Mouse (Mus musculus) limb, embryonic 10.5 days (tissue): Measurements from ENCODE around the gene Gm10065. TPM values are rescaled to one million over a fixed set of nuclear protein-coding genes. Genes with fewer than 3 reads are reported as not detected.
"Not testable (repeated sequence)": the region's sequence is repeated elsewhere in the genome, so short reads cannot be mapped to it uniquely, and the experiment has no call there.

Source experiments
- DNase-seq: peaks from one replicate; pipeline ENCODE4 v3.0.0-alpha.2; 2017; ENCODE audit warnings: low spot score
- H3K27ac ChIP-seq: fragments of 300-500 bp; sonication (generic); 2 replicates; pipeline ENCODE4 v1.5.1; 2016; ENCODE audit warnings: mild to moderate bottlenecking
- H3K27me3 ChIP-seq: fragments of 300-500 bp; sonication (generic); 2 replicates; pipeline ENCODE4 v1.6.1; 2016; ENCODE audit warnings: low read depth, mild to moderate bottlenecking; ENCODE audit not compliant: poor library complexity, severe bottlenecking
- H3K36me3 ChIP-seq: fragments of 300-500 bp; sonication (generic); 2 replicates; pipeline ENCODE4 v1.6.1; 2016; ENCODE audit warnings: mild to moderate bottlenecking, moderate library complexity
- H3K4me1 ChIP-seq: fragments of 300-500 bp; sonication (generic); 2 replicates; pipeline ENCODE4 v1.6.1; 2016
- H3K4me3 ChIP-seq: fragments of 300-500 bp; sonication (generic); 2 replicates; pipeline ENCODE4 v1.5.1; 2016; ENCODE audit warnings: mild to moderate bottlenecking, moderate library complexity
- H3K9me3 ChIP-seq: fragments of 300-500 bp; sonication (generic); replicated peaks from 2 replicates; pipeline ENCODE4 v1.6.1; 2016; ENCODE audit warnings: mild to moderate bottlenecking
- WGBS: fragments of 180-500 bp; shearing (Covaris S2); methylation state at CpG from one replicate; pipeline ENCODE4 v1.1.7; 2016; 5-methylcytosine and 5-hydroxymethylcytosine counted together
- polyA plus RNA-seq: library from polyadenylated mRNA; unstranded; fragments of >200 nt; fragmentation: Nextera tagmentation; extraction: Ambion mirVana; gene quantifications from 2 replicates; pipeline ENCODE4 v1.2.1, GENCODE M21; 2016

Gene Gm10065
- not detected in 2 replicates for polyA plus RNA-seq

DNA sequence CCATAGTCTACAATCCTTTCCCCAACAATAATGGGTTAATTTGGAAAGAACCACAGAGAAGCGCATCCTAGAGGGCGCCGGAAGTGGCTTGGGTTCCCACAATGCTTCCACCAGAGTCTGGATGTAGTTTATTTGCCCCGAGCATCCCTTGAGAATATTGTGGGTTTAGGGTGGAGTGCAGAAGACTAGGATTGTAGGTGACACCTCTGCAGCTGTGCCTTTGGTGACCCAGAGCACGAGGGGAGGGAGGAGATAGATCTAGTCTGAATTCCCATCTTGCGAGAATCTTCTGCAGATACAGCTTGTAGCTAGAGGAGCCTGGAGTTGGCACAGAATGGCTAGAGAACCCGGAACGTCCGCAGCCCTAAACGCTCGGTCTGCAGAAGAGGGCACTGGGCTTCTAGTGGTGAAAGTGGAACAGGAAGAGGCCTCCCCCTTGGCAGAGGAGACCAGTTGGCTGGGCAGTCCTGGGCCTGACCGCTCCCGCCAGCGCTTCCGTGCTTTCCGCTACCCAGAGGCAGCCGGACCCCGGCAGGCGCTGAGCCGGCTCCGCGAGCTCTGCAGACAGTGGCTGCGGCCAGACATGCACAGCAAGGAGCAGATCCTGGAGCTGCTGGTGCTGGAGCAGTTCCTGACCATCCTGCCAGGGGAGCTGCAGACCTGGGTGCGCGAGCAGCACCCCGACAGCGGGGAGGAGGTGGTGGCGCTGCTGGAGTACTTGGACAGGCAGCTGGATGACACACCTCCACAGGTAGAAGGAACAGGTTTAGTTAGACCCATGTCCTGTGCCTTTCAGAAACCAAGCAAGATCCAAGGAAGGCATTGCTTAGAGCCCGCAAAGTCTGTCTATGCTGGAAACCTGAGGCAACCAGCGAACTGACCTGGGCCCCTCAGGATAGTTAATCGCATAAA, at the start of gene Gm10065, which contains the start of gene Zkscan4:
TSS of gene Gm10065 (minus strand) at position 683 of the 912 bp plus-strand sequence.
TSS of gene Zkscan4 (plus strand) at position 149 of the 912 bp plus-strand sequence.
- not testable (repeated sequence) for H3K36me3 ChIP-seq, H3K4me1 ChIP-seq, H3K9me3 ChIP-seq, H3K27me3 ChIP-seq
- DNase-seq, result peak; percentile 66
- WGBS, result 4% methylated on average over 31 of the region's 31 CpGs
- Histone ChIP-seq H3K27ac (peak within 1 kb of the TSS; percentile 70), H3K4me3 (peak within 1 kb of the TSS; percentile 56)

DNA sequence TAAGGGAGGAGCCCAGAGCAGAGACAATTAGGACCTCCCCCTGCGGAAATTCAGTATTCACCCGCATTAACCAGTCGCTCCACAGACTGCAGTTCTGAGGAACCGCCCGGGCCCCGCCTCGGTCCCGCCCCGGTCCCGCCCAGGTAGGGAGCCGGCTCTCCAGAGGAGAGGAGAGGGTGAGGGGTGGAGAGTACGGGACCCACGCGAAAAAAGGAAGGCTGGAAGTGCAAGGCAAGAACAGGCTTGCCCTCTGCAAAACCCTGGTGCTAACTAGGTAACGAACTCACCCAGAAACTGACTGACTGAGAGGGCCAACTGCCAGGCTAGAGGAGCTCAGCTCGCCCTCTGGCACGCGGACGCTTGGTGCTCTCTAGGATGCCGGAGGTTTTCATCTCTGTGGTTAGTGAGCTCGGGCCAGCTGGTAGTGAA, 27.0 kb upstream of the Gm10065 start:
- Histone ChIP-seq H3K27ac (peak overlapping the region; percentile 90), H3K27me3 (no peaks in the 10 kb centered on the region), H3K9me3 (no peaks in the 10 kb centered on the region), H3K36me3 (no peaks in the 10 kb centered on the region), H3K4me1 (peaks cover 7% of the 10 kb centered on the region; the same call in 1 of the 2 replicates), H3K4me3 (peak overlapping the region; percentile 67)
- peak; percentile 86 for DNase-seq
- under 1% methylated on average over 21 of the region's 21 CpGs for WGBS

DNA sequence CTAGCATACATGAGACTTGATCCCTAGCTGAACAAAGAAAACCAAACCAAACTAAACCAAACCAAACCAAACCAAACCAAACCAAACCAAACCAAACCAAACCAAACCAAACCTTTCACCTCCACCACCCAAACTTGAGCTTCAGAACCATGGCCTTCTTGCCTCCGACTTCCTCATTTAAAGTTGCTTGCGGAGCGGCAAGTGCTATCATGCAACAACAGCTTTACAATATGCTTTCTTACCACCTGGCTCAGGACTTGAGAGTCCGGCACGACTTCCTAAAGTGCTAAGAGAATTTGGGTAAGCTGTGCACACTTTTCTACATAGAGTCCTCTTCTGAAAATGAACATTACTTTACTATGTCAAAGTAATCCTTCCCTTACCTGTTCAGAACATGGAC, 23.1 kb upstream of the Gm10065 start:
- no peaks in the 10 kb centered on the region for H3K36me3 ChIP-seq
- no peak for DNase-seq
- H3K4me1 ChIP-seq, result peaks cover 7% of the 10 kb centered on the region; the same call in 1 of the 2 replicates
- WGBS, result 88% methylated on average over 5 of the region's 5 CpGs
- H3K4me3 ChIP-seq, result no peak overlapping the region
- no peaks in the 10 kb centered on the region for H3K27me3 ChIP-seq
- H3K27ac ChIP-seq, result no peak overlapping the region
- no peaks in the 10 kb centered on the region for H3K9me3 ChIP-seq

DNA sequence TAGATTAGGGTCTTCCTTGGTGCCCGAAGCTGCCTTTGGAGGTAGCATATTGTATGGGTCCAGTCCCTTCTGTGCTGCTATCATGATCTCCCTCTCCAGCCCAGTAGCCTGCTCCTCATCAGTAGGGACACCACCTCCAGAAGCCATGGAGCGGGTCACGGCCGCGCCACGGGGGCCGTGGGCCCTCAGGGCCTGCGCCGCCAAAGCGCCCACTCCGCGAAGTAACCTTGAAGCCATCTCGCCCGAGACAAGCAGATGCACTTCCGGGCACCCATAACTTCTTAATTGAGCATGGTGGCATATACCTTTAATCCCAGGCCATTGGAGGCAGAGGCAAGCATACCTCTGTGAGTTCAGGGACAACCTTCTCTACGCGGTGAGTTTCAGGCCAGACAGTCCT, 21.9 kb upstream of the Gm10065 start, which contains the start of gene Gm11273:
TSS of gene Gm11273 (minus strand) at position 237 of the 400 bp plus-strand sequence.
- H3K27me3 ChIP-seq, H3K36me3 ChIP-seq, H3K4me3 ChIP-seq, H3K4me1 ChIP-seq, H3K27ac ChIP-seq, H3K9me3 ChIP-seq, DNase-seq: not testable (repeated sequence)
- 95% methylated on average over 17 of the region's 17 CpGs for WGBS

DNA sequence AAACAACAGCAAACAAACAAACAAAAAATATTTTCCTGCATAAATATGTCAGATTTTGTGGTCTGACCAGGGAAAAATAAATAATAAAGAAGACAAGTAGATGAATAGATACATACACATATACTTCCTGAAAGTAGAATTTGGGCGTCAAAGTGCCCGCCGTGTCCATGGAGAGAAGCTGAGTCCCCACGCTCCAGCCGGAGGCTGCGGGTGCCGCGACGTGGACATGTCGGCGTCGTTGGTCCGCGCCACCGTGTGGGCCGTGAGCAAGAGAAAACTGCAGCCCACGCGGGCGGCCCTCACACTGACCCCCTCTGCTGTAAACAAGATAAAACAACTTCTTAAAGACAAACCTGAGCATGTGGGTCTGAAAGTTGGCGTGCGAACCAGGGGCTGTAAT, 15.8 kb upstream of the Gm10065 start, which contains the start of gene AK157302:
TSS of gene AK157302 (plus strand) at position 144 of the 400 bp plus-strand sequence.
- Histone ChIP-seq H3K4me1 (no peaks in the 10 kb centered on the region), H3K27me3 (no peaks in the 10 kb centered on the region), H3K9me3 (no peaks in the 10 kb centered on the region), H3K4me3 (no peak within 1 kb of the TSS), H3K36me3 (no peaks in the 10 kb centered on the region), H3K27ac (no peak within 1 kb of the TSS)
- DNase-seq, result no peak
- WGBS, result 94% methylated on average over 21 of the region's 21 CpGs

DNA sequence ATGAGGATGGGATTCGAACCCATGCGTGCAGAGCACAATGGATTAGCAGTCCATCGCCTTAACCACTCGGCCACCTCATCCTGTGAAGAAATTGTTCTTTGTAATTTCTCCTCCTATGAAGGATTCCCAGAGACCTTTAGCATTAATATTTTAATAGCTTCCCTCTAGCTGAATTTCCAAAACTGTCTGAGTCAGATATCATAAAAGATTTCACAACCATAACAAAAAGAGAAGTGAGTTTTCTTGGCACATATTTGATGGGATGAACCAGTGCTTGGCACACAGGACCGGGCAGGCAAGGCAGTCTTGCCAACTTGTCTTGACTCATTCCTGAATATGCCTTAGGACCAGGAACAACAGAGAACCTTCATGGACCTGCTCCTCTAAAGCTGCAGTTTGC, 13.6 kb upstream of the Gm10065 start:
- DNase-seq, result no peak
- H3K27ac ChIP-seq, result no peak overlapping the region
- no peaks in the 10 kb centered on the region for H3K9me3 ChIP-seq
- H3K36me3 ChIP-seq, result no peaks in the 10 kb centered on the region
- H3K4me1 ChIP-seq, result no peaks in the 10 kb centered on the region
- no peaks in the 10 kb centered on the region for H3K27me3 ChIP-seq
- WGBS, result 95% methylated on average over 5 of the region's 5 CpGs
- H3K4me3 ChIP-seq, result no peak overlapping the region

DNA sequence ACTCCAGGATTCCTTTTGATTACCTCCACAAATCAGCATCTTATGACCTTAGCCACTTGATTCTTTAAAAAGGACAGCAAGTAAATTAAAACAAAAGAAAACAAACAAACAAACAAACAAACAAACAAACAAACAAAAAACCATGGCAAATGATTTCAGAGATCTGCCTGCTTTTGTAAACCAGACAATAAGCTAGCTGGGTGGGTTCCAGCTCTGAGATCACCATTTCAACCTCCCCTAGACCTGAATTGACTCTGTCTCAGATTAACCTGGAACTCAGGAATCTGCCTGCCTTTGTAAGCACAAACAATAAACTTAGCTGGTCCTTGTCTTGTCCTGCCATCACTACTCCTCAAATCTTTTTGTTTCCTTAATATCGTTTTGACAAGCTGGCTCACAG, 7.6 kb upstream of the Gm10065 start:
- no peaks in the 10 kb centered on the region for H3K9me3 ChIP-seq
- no peaks in the 10 kb centered on the region for H3K27me3 ChIP-seq
- no peak overlapping the region for H3K4me3 ChIP-seq
- no peak for DNase-seq
- H3K36me3 ChIP-seq, result peaks cover 6% of the 10 kb centered on the region; the same call in 1 of the 2 replicates
- no peak overlapping the region for H3K27ac ChIP-seq
- 91% methylated on average over 1 of the region's 1 CpGs for WGBS
- no peaks in the 10 kb centered on the region for H3K4me1 ChIP-seq

DNA sequence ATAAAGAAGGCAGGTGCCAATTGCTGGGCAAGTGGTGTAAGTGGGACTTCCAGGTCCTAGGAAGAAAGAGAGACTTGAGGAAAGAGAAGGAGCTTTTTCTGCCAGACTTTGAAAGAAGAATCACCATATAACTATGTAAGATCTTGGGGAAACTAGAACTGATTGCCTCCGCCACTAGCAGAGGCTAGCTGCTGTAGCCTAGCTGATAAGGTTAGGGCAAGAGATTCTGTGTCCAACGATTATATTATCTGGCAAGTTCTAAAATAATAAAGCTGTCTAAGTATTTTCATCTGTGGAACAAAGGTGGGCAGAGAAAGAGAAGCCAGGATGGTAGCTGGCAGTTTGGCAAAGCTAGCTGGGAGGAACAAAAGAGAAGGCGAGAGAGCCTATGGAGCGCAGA, 6.8 kb downstream of the Gm10065 start:
- no peak for DNase-seq
- no peaks in the 10 kb centered on the region for H3K9me3 ChIP-seq
- 41% methylated on average over 4 of the region's 4 CpGs for WGBS
- no peak overlapping the region for H3K4me3 ChIP-seq
- H3K36me3 ChIP-seq, result no peaks in the 10 kb centered on the region
- peaks cover 20% of the 10 kb centered on the region for H3K27me3 ChIP-seq
- no peak overlapping the region for H3K27ac ChIP-seq
- peaks cover 8% of the 10 kb centered on the region for H3K4me1 ChIP-seq

DNA sequence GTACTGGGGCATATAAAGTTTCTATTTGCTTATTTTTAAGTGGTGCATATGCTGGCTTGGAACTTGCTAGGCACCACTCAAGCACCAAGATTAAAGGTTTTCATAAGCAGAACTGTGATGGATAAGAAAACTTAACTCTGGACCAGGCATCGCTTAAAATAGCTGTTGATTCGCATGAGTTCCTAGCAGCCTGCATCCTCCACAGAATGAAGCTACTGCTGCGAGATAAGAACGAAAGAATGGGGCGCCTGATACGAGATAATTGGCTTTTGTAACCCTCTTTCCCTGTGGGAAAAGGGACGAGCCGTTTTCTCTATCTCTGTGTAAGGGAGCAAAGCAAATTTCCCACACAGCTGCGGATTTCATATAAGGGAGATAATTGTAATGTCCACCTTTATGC, 10.1 kb downstream of the Gm10065 start:
- no peak for DNase-seq
- H3K4me1 ChIP-seq, result peaks cover 8% of the 10 kb centered on the region
- H3K27me3 ChIP-seq, result peaks cover 25% of the 10 kb centered on the region
- H3K9me3 ChIP-seq, result no peaks in the 10 kb centered on the region
- no peak overlapping the region for H3K27ac ChIP-seq
- 33% methylated on average over 9 of the region's 9 CpGs for WGBS
- H3K4me3 ChIP-seq, result peak overlapping the region; percentile 66; the same call in 1 of the 2 replicates
- H3K36me3 ChIP-seq, result no peaks in the 10 kb centered on the region

DNA sequence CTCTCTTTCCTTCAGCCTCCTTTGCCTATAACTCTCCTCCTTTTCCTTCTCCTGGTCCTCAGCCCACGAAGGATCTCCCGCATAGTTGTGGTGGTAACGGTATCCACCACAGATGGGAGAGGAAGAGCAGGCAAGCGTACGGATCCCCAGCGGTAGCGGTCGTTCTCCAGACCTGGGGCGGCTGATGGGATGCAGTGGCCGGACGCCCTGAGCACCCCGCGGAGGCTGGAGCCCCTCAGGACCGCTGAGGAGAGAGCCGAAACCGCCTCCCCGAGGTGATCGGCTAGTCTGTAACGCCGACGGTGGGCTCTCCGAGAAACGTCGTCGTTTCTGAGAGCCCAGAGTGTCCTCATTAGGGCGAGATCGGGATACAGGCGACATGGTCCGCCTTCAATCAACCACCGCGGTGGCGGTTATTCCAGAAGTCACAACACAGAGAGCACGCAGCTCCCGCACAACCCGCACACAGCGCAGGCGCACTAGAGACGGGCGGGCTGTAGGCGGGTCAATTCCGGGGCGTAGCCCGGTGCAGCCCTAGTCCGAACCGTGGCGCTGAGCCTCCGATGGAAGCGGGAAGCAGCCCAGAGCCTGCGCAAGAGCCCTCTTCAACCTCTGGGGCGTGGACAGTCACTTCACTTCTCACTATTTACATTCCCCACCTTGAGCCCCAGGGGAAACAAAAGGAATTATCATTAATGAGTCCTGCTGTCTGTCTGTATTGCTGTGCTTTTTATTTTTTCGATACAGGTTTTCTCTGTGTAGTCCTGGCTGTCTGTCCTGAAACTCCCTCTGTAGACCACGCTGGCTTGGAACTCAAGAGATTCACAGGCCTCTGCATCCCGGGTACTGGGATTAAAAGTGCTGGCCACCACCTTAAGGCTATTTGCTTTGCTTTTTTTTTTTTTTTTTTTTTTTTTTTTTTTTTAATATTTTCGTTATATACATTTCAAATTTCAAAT, 10.9 kb downstream of the Gm10065 start, which contains the start of gene Nkapl:
TSS of gene Nkapl (minus strand) at position 449 of the 959 bp plus-strand sequence.
- under 1% methylated on average over 54 of the region's 54 CpGs for WGBS
- Histone ChIP-seq H3K27me3 (peaks cover 25% of the 10 kb centered on the region), H3K36me3 (no peaks in the 10 kb centered on the region), H3K4me3 (peak within 1 kb of the TSS; percentile 66), H3K9me3 (no peaks in the 10 kb centered on the region), H3K27ac (peak within 1 kb of the TSS; percentile 84), H3K4me1 (peaks cover 8% of the 10 kb centered on the region)
- DNase-seq, result peak; percentile 89

DNA sequence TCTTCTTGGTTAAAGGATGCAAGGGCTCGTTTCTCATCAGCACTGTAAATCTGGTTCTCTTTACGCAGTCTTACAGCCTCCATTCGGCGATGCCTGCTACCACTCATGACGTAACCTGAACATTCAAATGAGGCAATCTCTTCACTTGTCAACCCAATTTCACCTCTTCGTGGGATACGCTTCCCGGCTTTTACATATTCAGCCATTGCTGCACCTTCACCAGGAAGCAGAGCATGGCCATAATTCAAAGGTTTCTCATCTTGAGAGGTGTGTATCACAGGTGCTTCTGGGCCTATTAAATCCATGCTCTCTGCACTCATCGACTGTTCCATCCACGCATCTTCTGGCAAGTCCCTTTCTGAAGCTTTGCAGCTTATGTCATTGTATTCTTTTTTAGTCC, 11.9 kb downstream of the Gm10065 start:
- Histone ChIP-seq H3K27me3 (peaks cover 25% of the 10 kb centered on the region), H3K9me3 (no peaks in the 10 kb centered on the region), H3K4me3 (no peak overlapping the region), H3K27ac (no peak overlapping the region), H3K4me1 (peaks cover 8% of the 10 kb centered on the region), H3K36me3 (no peaks in the 10 kb centered on the region)
- 85% methylated on average over 10 of the region's 10 CpGs for WGBS
- no peak for DNase-seq

DNA sequence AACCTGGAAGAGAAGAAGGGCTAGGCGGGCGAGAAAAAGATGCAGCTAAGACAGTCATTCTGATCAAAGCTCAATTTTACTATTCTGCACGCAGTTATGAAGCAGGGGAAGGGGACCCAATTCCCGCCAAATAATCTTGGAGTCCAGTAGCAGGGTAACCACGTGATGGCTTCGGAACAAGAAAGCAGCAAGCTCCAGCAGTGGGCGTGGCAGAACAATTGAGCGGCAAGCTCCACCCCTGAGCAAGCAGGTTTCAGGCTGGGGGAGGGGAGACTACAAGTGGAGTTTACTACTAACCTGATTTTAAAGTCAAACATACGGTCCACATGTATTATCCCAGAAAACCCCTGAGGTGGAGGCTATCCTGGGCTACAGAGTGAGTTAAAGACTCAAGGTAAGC, 16.7 kb downstream of the Gm10065 start:
- H3K27ac ChIP-seq, H3K27me3 ChIP-seq, H3K4me3 ChIP-seq, H3K36me3 ChIP-seq, H3K4me1 ChIP-seq, DNase-seq, H3K9me3 ChIP-seq: not testable (repeated sequence)
- 50% methylated on average over 9 of the region's 9 CpGs for WGBS
